Mouse (Mus musculus) embryo, embryonic 9.5 days (tissue): ENCODE results near the gene Tmem128.

Experiments used
- DNase-seq: peaks from one replicate; pipeline ENCODE4 v3.0.0-alpha.2; 2017; ENCODE audit errors: extremely low spot score

The Tmem128 gene

DNA sequence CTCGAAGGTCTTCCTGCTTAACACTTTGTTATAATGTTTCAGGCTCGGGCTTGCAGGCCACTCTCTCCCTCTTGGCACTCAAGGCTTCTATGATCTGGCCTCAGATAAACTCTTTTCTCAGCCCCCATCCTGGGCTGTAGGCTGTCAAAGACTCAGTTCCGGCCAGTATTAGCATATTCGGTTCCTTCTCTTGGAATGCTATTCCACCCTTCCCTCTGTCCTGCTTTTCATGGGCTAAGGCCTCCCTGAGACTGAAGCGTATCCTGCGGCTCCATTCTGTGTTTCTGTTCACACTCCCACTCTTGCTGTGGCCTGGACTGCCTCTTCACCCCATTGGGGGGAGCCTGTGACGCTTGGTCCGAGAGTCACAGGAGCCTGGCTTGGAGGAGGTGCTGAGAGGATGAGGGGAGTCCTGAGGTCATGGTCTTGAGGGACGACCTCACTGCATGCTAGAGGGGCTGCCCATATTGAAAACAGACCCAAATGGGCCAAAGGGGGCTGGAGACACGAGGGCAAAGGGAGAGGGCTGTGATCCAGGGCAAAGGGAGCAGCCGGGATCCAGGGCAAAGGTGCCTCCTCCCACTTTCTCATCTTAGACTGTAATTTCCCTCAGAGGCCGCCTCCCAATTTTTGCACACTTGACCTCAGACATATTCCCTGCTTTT lies 18.1 kb downstream of the Tmem128 start:
- DNase-seq: peak; percentile 27

DNA sequence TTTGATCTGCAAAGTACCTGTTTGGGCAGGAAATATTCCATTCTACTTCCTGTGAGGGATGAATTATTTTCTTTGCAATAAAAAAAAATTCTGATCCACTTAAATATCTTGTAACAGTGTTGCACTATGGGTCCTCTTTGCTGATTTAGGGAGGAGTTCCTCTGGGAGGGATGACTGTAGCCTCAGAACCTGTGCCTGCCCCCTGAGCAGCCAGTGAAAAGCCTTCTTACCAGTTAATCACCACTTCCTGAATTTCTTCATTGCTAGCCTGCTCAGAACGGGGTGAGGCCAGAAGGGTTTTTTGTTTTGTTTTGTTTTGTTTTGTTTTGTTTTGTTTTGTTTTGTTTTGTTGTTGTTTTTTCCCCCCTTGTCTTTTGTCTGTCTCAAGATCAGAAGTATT lies 20.1 kb downstream of the Tmem128 start:
- no peak for DNase-seq

DNA sequence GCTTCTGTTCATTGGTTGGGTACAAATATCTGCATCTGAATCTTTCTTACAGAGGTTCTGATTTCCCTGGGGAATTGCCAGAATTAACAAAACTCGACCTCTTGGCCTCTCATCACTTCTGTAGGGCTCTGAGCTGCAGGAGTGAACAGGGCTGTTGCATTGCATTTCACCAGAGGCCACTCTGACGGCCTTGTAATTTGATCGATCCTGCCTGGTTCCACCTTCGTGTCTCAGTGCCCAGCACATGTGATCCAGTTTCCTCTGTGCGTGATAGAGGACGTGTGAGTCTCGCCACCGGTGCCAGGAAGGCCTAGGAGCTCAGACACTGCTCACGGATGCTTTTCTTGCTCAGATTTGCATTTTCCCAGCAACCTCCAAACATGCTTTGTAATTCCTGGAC lies 25.7 kb downstream of the Tmem128 start:
- DNase-seq: no peak

DNA sequence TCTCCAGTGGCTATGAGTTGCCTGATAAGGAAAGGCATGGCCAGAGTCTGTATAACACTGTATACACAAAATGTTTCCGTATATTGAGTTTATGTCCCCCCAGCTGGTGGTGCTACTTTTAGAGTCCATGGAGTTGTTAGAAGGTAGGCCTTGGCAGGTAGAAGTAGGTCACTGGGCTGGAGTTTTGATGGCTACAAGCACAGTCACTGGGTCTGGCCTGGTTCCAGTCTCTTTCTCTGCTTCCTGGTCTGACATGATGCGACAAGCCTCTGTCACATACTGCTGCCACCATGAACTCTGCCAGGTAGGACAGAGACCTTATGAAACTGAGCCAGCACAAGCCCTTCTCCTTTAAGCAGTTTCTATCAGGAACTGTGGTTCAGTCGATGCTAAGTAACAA lies 28.5 kb downstream of the Tmem128 start:
- no peak for DNase-seq

DNA sequence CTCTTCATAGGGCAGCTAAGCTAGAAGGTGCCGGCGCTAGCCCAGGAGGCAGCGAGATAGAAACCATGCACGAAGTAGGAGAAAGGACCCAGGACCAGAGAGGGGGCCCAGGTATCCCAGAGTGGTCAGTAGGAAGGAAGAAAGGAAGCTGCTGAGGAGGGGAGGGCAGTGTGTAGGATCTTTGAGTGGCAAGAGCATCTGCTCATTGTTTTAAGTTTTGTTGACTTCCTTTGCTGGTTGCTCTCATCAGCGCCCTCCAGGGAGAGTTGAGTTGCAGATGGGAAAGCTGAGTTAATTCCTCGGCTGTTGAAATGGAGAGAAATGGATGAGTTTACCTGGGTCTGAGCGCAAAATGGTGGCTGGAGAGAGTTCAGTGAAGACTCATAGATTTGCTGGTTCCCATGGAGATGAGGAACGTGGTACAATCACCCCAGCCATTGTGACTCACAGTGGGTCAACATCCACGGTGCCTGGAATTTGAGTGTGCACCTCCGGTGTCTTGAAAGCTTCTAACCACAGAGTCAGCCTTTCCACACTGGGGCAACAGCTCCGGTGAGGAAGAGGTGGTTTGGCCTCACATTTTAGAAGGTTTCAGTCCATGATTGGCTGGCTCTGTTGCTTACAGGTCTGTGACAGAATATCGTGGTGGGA lies 41.9 kb downstream of the Tmem128 start:
- no peak for DNase-seq

DNA sequence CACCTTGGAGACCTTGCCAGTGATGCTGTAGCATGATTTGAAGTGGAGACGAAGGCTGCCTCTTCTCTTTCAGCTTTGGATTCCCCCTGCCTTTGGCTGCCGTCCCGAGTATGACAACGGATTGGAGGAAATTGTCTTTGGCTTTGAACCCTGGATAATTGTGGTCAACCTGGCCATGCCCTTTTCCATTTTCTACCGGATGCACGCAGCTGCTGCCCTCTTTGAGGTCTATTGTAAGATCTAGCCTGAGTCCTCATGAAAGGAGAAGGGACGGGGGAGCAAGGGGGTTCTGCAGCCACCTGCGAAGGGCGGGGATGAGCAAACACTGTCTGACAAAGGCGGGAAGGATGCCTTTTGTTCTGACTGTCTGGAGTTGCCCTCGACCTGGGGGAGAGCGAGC lies 42.7 kb downstream of the Tmem128 start:
- no peak for DNase-seq

DNA sequence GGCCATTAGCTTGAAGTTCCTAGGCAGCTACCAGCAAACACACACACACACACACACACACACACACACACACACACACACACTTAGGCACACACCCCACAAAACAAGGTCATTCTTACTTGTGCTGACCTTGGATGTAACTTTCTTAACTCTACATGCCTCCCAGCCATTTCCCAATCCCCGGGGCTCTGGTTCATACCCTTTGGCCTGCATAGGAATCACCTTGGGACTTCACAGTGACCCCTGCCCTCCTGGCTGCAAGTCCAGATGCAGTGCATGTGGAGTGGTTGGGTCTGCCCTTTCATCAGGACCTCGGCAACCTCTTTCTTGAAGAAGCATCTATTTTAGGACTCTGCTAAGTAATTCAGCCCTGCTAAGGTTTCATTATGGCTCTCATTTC lies 45.3 kb downstream of the Tmem128 start:
- no peak for DNase-seq

DNA sequence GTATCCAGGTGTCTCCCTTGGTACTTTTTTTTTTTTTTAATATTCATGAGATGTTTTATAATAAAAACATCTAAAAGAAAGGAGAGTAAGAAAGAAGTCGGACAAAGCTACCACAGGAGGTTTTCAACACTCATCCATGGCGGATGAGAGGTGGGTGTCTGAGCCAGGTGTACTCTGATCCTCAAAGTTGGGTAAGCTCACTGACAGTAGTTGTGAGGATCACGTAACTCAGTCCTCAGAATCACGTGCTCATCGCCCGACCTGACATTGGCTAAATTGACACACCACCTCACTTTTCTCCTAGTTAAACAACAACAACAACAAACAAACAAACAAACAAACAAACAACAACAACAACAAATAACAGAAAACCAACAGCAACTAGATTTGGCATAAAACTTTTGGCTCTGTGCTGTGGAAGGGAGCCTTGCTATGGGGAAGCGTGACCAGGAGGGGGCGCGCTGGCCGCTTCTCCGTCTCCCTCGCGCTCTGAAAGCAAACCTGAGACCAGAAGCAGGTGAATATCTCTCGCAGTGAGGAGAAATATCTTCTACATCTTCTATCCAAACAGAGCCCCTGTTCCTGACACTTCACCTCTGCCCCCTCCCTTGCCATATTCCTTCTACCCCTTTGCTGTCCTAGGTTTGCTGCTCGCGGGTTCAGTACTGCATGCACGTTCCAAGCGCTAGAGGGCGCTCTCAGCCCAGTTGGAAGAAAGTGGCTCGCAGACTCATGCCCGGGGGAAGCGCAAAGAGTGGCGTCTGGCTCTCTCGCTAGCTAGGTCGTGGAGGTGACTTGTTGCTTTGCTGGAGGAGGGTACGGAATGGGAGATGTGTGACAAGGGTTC lies 47.5 kb downstream of the Tmem128 start:
- peak; percentile 91 for DNase-seq

DNA sequence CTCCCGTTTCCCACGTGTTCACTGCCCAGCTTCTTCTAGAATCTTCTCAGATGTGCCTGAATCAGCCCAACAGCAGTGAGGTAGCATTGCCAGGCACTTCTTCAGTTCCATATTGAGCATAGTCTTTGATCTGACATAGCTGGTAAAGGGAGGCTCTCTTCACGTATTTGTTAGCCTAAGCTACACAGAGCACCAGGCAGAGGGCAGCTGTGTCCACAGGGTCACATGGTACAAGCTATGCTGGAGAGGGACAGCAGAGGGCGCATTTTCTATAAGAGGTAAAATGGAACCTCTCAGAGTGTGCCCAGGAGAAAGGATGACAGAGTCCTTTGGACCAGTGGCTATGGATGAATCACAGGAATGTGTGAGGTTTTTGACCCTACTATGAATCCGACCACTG lies 48.9 kb downstream of the Tmem128 start:
- DNase-seq: peak; percentile 48

DNA sequence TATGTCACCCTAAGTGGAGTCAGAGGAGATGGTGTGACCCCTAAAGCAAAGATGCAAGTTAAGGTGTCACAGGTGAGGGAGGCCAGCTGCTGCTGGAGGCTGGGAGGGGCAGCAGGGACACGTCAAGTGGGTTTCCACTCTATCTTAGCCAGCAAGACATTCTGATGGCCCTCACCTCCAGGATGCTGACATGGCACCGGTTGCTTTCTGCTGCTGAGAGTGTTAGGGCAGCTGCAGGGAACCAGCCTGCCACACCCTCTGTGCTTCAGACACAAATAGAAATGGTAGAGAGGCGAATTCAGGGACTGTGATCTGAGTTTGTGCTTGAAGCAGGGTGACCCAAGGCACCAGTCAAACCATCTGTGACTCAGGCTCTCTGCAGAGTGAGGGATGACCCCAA lies 49.8 kb downstream of the Tmem128 start:
- no peak for DNase-seq
